In genomic region chr6:135149722-135150121, GRCm38 (mm10) we compare ENCODE assay signal across 19 mouse cellular contexts. TPM values are rescaled to one million over a fixed set of nuclear protein-coding genes. Genes with fewer than 3 reads are reported as not detected.
DNase-seq lines count a peak whose midpoint lies in the region; ATAC-seq and TF ChIP-seq lines count a peak whose summit lies in the region.
"Had no signal": no experiment of that assay in that cellular context is flagged by ENCODE, and none has a peak within 500 bp of the region (broad histone marks: within the 10 kb centered on the region; RNA-seq: fewer than 3 reads in every experiment).

No protein-coding gene starts in this region.

- H3K27me3 ChIP-seq in heart, embryonic 11.5 days (ENCODE audit: control insufficient read depth, insufficient read depth, low read length): no peaks in the 10 kb centered on the region
- H3K27me3 ChIP-seq in kidney, embryonic 14.5 days (ENCODE audit: control insufficient read depth, insufficient read depth, low read length): no peaks in the 10 kb centered on the region
- H3K27me3 ChIP-seq in kidney, adult 2 months (replicated peaks; ENCODE audit: control insufficient read depth, insufficient read depth, low read length): no peaks in the 10 kb centered on the region
- no peaks in the 10 kb centered on the region for H3K27me3 ChIP-seq in midbrain, embryonic 11.5 days (ENCODE audit: control insufficient read depth, insufficient read depth, low read length)
- 0 out of 2 replicates have a peak, but pooled peaks cover 5% of the 10 kb centered on the region for H3K27me3 ChIP-seq in midbrain, embryonic 10.5 days (ENCODE audit: low read depth, poor library complexity, severe bottlenecking)
- H3K27me3 ChIP-seq in midbrain, embryonic 14.5 days (ENCODE audit: control insufficient read depth, insufficient read depth, low read length): no peaks in the 10 kb centered on the region
- H3K27me3 ChIP-seq: CH12.LX; embryonic facial prominence, embryonic 12.5 days; liver, embryonic 13.5 days; stomach, embryonic 15.5 days had no signal

- H3K4me1 ChIP-seq in heart, embryonic 11.5 days (ENCODE audit: control insufficient read depth, insufficient read depth, low read length): no peaks in the 10 kb centered on the region
- H3K4me1 ChIP-seq in kidney, embryonic 14.5 days (ENCODE audit: control insufficient read depth, insufficient read depth, low read length): no peaks in the 10 kb centered on the region
- no peaks in the 10 kb centered on the region for H3K4me1 ChIP-seq in kidney, adult 2 months (ENCODE audit: control insufficient read depth, insufficient read depth, low read length)
- no peaks in the 10 kb centered on the region for H3K4me1 ChIP-seq in midbrain, embryonic 11.5 days (ENCODE audit: control insufficient read depth, insufficient read depth, low read length)
- H3K4me1 ChIP-seq in midbrain, embryonic 10.5 days: no peaks in the 10 kb centered on the region
- H3K4me1 ChIP-seq in midbrain, embryonic 14.5 days (ENCODE audit: control insufficient read depth, insufficient read depth, low read length): no peaks in the 10 kb centered on the region
- H3K4me1 ChIP-seq: embryonic facial prominence, embryonic 12.5 days; hindbrain, embryonic 13.5 days; limb, embryonic 10.5 days; liver, embryonic 13.5 days; stomach, embryonic 15.5 days had no signal

- TF ChIP-seq POLR2A in kidney, adult 2 months (IDR thresholded peaks at IDR 0.05; ENCODE audit: low read depth, low read length): no peak

- H3K9ac ChIP-seq in heart, embryonic 11.5 days (ENCODE audit: low read depth, low read length): no peak overlapping the region
- H3K9ac ChIP-seq in kidney, embryonic 14.5 days (ENCODE audit: low read depth, low read length): no peak overlapping the region
- no peak overlapping the region for H3K9ac ChIP-seq in midbrain, embryonic 11.5 days (ENCODE audit: low read length)
- no peak overlapping the region for H3K9ac ChIP-seq in midbrain, embryonic 14.5 days (replicated peaks; ENCODE audit: low read length)
- H3K9ac ChIP-seq: embryonic facial prominence, embryonic 12.5 days; hindbrain, embryonic 13.5 days; liver, embryonic 13.5 days; stomach, embryonic 15.5 days had no signal

- no peak overlapping the region for H3K4me2 ChIP-seq in heart, embryonic 11.5 days
- H3K4me2 ChIP-seq in kidney, embryonic 14.5 days (replicated peaks; ENCODE audit: low read depth, low read length): no peak overlapping the region
- H3K4me2 ChIP-seq in midbrain, embryonic 11.5 days: no peak overlapping the region
- H3K4me2 ChIP-seq in midbrain, embryonic 14.5 days (ENCODE audit: low read length): no peak overlapping the region
- H3K4me2 ChIP-seq: embryonic facial prominence, embryonic 12.5 days; hindbrain, embryonic 13.5 days; liver, embryonic 13.5 days; stomach, embryonic 15.5 days had no signal

- no peak overlapping the region for H3K27ac ChIP-seq in heart, embryonic 11.5 days (ENCODE audit: low read depth, low read length)
- H3K27ac ChIP-seq in kidney, embryonic 14.5 days (ENCODE audit: low read depth, low read length): no peak overlapping the region
- no peak overlapping the region for H3K27ac ChIP-seq in kidney, adult 2 months (ENCODE audit: insufficient read depth, low read depth, low read length)
- no peak overlapping the region for H3K27ac ChIP-seq in midbrain, embryonic 11.5 days (ENCODE audit: low read depth, low read length)
- no peak overlapping the region for H3K27ac ChIP-seq in midbrain, embryonic 10.5 days (replicated peaks)
- no peak overlapping the region for H3K27ac ChIP-seq in midbrain, embryonic 14.5 days (replicated peaks; ENCODE audit: low read depth, low read length)
- H3K27ac ChIP-seq: embryonic facial prominence, embryonic 12.5 days; hindbrain, embryonic 13.5 days; left cerebral cortex, adult 2 months; limb, embryonic 10.5 days; liver, embryonic 13.5 days; stomach, embryonic 15.5 days had no signal

- DNase-seq in heart, adult 11 months: peak; percentile 73
- DNase-seq in kidney, adult 2 months: no peak
- DNase-seq in midbrain, embryonic 11.5 days (ENCODE audit: low spot score, missing footprints): peak; percentile 75
- no peak for DNase-seq in midbrain, embryonic 10.5 days (ENCODE audit: low spot score)
- DNase-seq in midbrain, embryonic 14.5 days: no peak
- DNase-seq: cerebellum, adult 9-11 months; kidney, adult 11 months; layer of hippocampus, adult 9-11 months; liver, embryonic 13.5 days had no signal

- H3K36me3 ChIP-seq in heart, embryonic 11.5 days (ENCODE audit: control insufficient read depth, insufficient read depth, low read length): no peaks in the 10 kb centered on the region
- no peaks in the 10 kb centered on the region for H3K36me3 ChIP-seq in kidney, embryonic 14.5 days (ENCODE audit: control insufficient read depth, insufficient read depth, low read length)
- no peaks in the 10 kb centered on the region for H3K36me3 ChIP-seq in kidney, adult 2 months (ENCODE audit: control insufficient read depth, insufficient read depth, low read length)
- H3K36me3 ChIP-seq in midbrain, embryonic 11.5 days (ENCODE audit: control insufficient read depth, insufficient read depth, low read length): no peaks in the 10 kb centered on the region
- H3K36me3 ChIP-seq in midbrain, embryonic 10.5 days: no peaks in the 10 kb centered on the region
- H3K36me3 ChIP-seq in midbrain, embryonic 14.5 days (ENCODE audit: control insufficient read depth, insufficient read depth, low read length): no peaks in the 10 kb centered on the region
- H3K36me3 ChIP-seq: embryonic facial prominence, embryonic 12.5 days; hindbrain, embryonic 13.5 days; limb, embryonic 10.5 days; stomach, embryonic 15.5 days had no signal

- no peak for TF ChIP-seq CTCF in kidney, adult 2 months (conservative IDR thresholded peaks at IDR 0.05; ENCODE audit: insufficient read depth, insufficient read length, low read depth, low read length)

- no peak overlapping the region for H3K4me3 ChIP-seq in heart, embryonic 11.5 days (ENCODE audit: low read depth, low read length)
- H3K4me3 ChIP-seq in kidney, embryonic 14.5 days (ENCODE audit: low read length): no peak overlapping the region
- no peak overlapping the region for H3K4me3 ChIP-seq in kidney, adult 2 months (ENCODE audit: insufficient read depth, low read depth, low read length)
- no peak overlapping the region for H3K4me3 ChIP-seq in midbrain, embryonic 11.5 days (ENCODE audit: low read depth, low read length)
- no peak overlapping the region for H3K4me3 ChIP-seq in midbrain, embryonic 10.5 days
- H3K4me3 ChIP-seq in midbrain, embryonic 14.5 days (replicated peaks; ENCODE audit: low read depth, low read length): no peak overlapping the region
- H3K4me3 ChIP-seq: embryonic facial prominence, embryonic 12.5 days; hindbrain, embryonic 13.5 days; left cerebral cortex, adult 2 months; limb, embryonic 10.5 days; liver, embryonic 13.5 days; stomach, embryonic 15.5 days had no signal

- no peak for ATAC-seq in heart, embryonic 11.5 days (replicated peaks; ENCODE audit: insufficient number of reproducible peaks, low FRiP score, low TSS enrichment)
- peak; percentile 36; the same call in 1 of the 2 replicates for ATAC-seq in kidney, embryonic 14.5 days (ENCODE audit: low FRiP score, low TSS enrichment)
- ATAC-seq in midbrain, embryonic 11.5 days (ENCODE audit: low FRiP score): peak; percentile 19; the same call in 1 of the 2 replicates
- peak; percentile 43; the same call in 1 of the 2 replicates for ATAC-seq in midbrain, embryonic 14.5 days (ENCODE audit: low FRiP score, low TSS enrichment)

- WGBS in heart, embryonic 11.5 days (ENCODE audit: insufficient replicate concordance): 85% methylated on average over 4 of the region's 4 CpGs
- WGBS in kidney, embryonic 14.5 days: 84% methylated on average over 4 of the region's 4 CpGs
- whole genome bisulfite sequencing in kidney, adult 2 months: 89% methylated on average over 4 of the region's 4 CpGs
- 79% methylated on average over 4 of the region's 4 CpGs for WGBS in midbrain, embryonic 11.5 days
- WGBS in midbrain, embryonic 10.5 days: 75% methylated on average over 4 of the region's 4 CpGs
- WGBS in midbrain, embryonic 14.5 days: 78% methylated on average over 4 of the region's 4 CpGs

- no peaks in the 10 kb centered on the region for H3K9me3 ChIP-seq in heart, embryonic 11.5 days (replicated peaks; ENCODE audit: control insufficient read depth, low read length)
- no peaks in the 10 kb centered on the region for H3K9me3 ChIP-seq in kidney, embryonic 14.5 days (ENCODE audit: control insufficient read depth, low read length)
- H3K9me3 ChIP-seq in midbrain, embryonic 11.5 days (ENCODE audit: control insufficient read depth, low read length): peaks cover 3% of the 10 kb centered on the region; the same call in 1 of the 2 replicates
- no peaks in the 10 kb centered on the region for H3K9me3 ChIP-seq in midbrain, embryonic 10.5 days (replicated peaks)
- no peaks in the 10 kb centered on the region for H3K9me3 ChIP-seq in midbrain, embryonic 14.5 days (ENCODE audit: control insufficient read depth, low read length)
- H3K9me3 ChIP-seq: embryonic facial prominence, embryonic 12.5 days; hindbrain, embryonic 13.5 days; limb, embryonic 10.5 days; stomach, embryonic 15.5 days had no signal

RNA-seq across cellular contexts. Expression of gene Gprc5d, which starts 31.6 kb away (rescaled TPM):
- polyA plus RNA-seq in heart, embryonic 11.5 days (2014; fragmentation: Nextera tagmentation; extraction: Ambion mirVana): not detected in 2 replicates
- not detected in 2 replicates for polyA plus RNA-seq in kidney, embryonic 14.5 days (2014; fragmentation: Nextera tagmentation; extraction: Ambion mirVana)
- polyA plus RNA-seq in kidney, adult 2 months (2012; rRNA removed): 0.09 and 0.19 TPM in 2 replicates
- polyA plus RNA-seq in midbrain, embryonic 11.5 days (2014; fragmentation: Nextera tagmentation; extraction: Ambion mirVana): not detected in 2 replicates
- polyA plus RNA-seq in midbrain, embryonic 10.5 days (2016; fragmentation: Nextera tagmentation; extraction: Ambion mirVana): not detected in 2 replicates
- not detected in 2 replicates for polyA plus RNA-seq in midbrain, embryonic 14.5 days (2014; fragmentation: Nextera tagmentation; extraction: Ambion mirVana)
- polyA plus RNA-seq: brain, embryonic 14.5 days; embryonic facial prominence, embryonic 12.5 days; heart, embryonic 16.5 days; hindbrain, embryonic 13.5 days; limb, embryonic 10.5 days; stomach, embryonic 15.5 days had no signal

RNA-seq across cellular contexts. Expression of gene Fam234b, which starts 48.1 kb away (rescaled TPM):
- polyA plus RNA-seq in heart, embryonic 11.5 days (2014; fragmentation: Nextera tagmentation; extraction: Ambion mirVana): 11.2 and 11.3 TPM in 2 replicates
- polyA plus RNA-seq in kidney, embryonic 14.5 days (2014; fragmentation: Nextera tagmentation; extraction: Ambion mirVana): 29.8 and 34.2 TPM in 2 replicates
- polyA plus RNA-seq in kidney, adult 2 months (2012; rRNA removed): 14.2 and 15.6 TPM in 2 replicates
- polyA plus RNA-seq in midbrain, embryonic 11.5 days (2014; fragmentation: Nextera tagmentation; extraction: Ambion mirVana): 29.3 and 33.0 TPM in 2 replicates
- 21.7 and 29.5 TPM in 2 replicates for polyA plus RNA-seq in midbrain, embryonic 10.5 days (2016; fragmentation: Nextera tagmentation; extraction: Ambion mirVana)
- polyA plus RNA-seq in midbrain, embryonic 14.5 days (2014; fragmentation: Nextera tagmentation; extraction: Ambion mirVana): 122 and 133 TPM in 2 replicates

RNA-seq across cellular contexts. Expression of gene Hebp1, which starts 48.1 kb away (rescaled TPM):
- 7.2 and 15.2 TPM in 2 replicates for polyA plus RNA-seq in heart, embryonic 11.5 days (2014; fragmentation: Nextera tagmentation; extraction: Ambion mirVana)
- polyA plus RNA-seq in kidney, embryonic 14.5 days (2014; fragmentation: Nextera tagmentation; extraction: Ambion mirVana): 9.2 and 36.9 TPM in 2 replicates
- 71.1 and 82.9 TPM in 2 replicates for polyA plus RNA-seq in kidney, adult 2 months (2012; rRNA removed)
- polyA plus RNA-seq in midbrain, embryonic 11.5 days (2014; fragmentation: Nextera tagmentation; extraction: Ambion mirVana): 1.8 and 2.9 TPM in 2 replicates
- 4.8 and 5.2 TPM in 2 replicates for polyA plus RNA-seq in midbrain, embryonic 10.5 days (2016; fragmentation: Nextera tagmentation; extraction: Ambion mirVana)
- 3.5 and 8.0 TPM in 2 replicates for polyA plus RNA-seq in midbrain, embryonic 14.5 days (2014; fragmentation: Nextera tagmentation; extraction: Ambion mirVana)

Comparison
In these comparisons a context has a peak if more than half of its experiments do, and no peak if none do; other contexts are left out.
1. DNase-seq: peak in heart, adult 11 months (single experiment) and midbrain, embryonic 11.5 days (single experiment); none in kidney, adult 2 months (single experiment), midbrain, embryonic 10.5 days (single experiment) and midbrain, embryonic 14.5 days (single experiment).